Comparison of ENCODE assay signal across 8 mouse cellular contexts in genomic region chr2:152820369-152820768, GRCm38 (mm10). TPM values are rescaled to one million over a fixed set of nuclear protein-coding genes. Genes with fewer than 3 reads are reported as not detected.
DNase-seq lines count a peak whose midpoint lies in the region; ATAC-seq and TF ChIP-seq lines count a peak whose summit lies in the region.

No protein-coding gene starts in this region.

- no peaks in the 10 kb centered on the region for H3K36me3 ChIP-seq in ES-E14 (ENCODE audit: control insufficient read depth, insufficient read depth, low read length, poor library complexity, severe bottlenecking)
- H3K36me3 ChIP-seq in forebrain, embryonic 10.5 days (replicated peaks), result peaks cover 72% of the 10 kb centered on the region
- H3K36me3 ChIP-seq in midbrain, embryonic 11.5 days (ENCODE audit: control insufficient read depth, insufficient read depth, low read length), result peaks cover 5% of the 10 kb centered on the region

- in situ Hi-C loops in ES-E14 (cut with MboI; ENCODE audit: low sequenced_read_pairs in 2 of 2, unreplicated experiment in 2 of 2), result no loop called here

- ATAC-seq in midbrain, embryonic 11.5 days (ENCODE audit: low FRiP score), result peak; percentile 62

- no peak overlapping the region for H3K9ac ChIP-seq in ES-E14 (ENCODE audit: insufficient read depth, low read depth, low read length, poor library complexity, severe bottlenecking)
- H3K9ac ChIP-seq in midbrain, embryonic 11.5 days (ENCODE audit: low read length), result no peak overlapping the region; the same call in 1 of the 2 replicates

- WGBS in forebrain, embryonic 10.5 days, result 8% methylated on average over 2 of the region's 2 CpGs
- WGBS in midbrain, embryonic 11.5 days, result 17% methylated on average over 2 of the region's 2 CpGs

- H3K4me1 ChIP-seq in ES-E14 (ENCODE audit: control insufficient read depth in 2 of 2, insufficient read depth in 2 of 2, low read length in 2 of 2, poor library complexity in 1 of 2), result peaks cover 15 to 33% of the 10 kb centered on the region in 2 experiments
- peaks cover 55% of the 10 kb centered on the region for H3K4me1 ChIP-seq in forebrain, embryonic 10.5 days
- H3K4me1 ChIP-seq in midbrain, embryonic 11.5 days (ENCODE audit: control insufficient read depth, insufficient read depth, low read length), result peaks cover 18% of the 10 kb centered on the region

- H3K9me3 ChIP-seq in ES-E14 (ENCODE audit: control insufficient read depth, insufficient read depth, low read depth, low read length), result no peaks in the 10 kb centered on the region
- H3K9me3 ChIP-seq in forebrain, embryonic 10.5 days, result no peaks in the 10 kb centered on the region
- no peaks in the 10 kb centered on the region for H3K9me3 ChIP-seq in midbrain, embryonic 11.5 days (ENCODE audit: control insufficient read depth, low read length)

- H3K4me2 ChIP-seq in midbrain, embryonic 11.5 days, result no peak overlapping the region

- no peak overlapping the region for H3K4me3 ChIP-seq in ES-E14 (ENCODE audit: insufficient read depth in 1 of 2, low read depth in 1 of 2, low read length in 2 of 2, poor library complexity in 1 of 2, severe bottlenecking in 1 of 2)
- peak overlapping the region; percentile 6; the same call in 1 of the 2 replicates for H3K4me3 ChIP-seq in forebrain, embryonic 10.5 days
- H3K4me3 ChIP-seq in midbrain, embryonic 11.5 days (ENCODE audit: low read depth, low read length), result no peak overlapping the region

- no peaks in the 10 kb centered on the region for H3K27me3 ChIP-seq in forebrain, embryonic 10.5 days (ENCODE audit: poor library complexity, severe bottlenecking)
- no peaks in the 10 kb centered on the region for H3K27me3 ChIP-seq in midbrain, embryonic 11.5 days (ENCODE audit: control insufficient read depth, insufficient read depth, low read length)

- peak overlapping the region; percentile 87 for H3K27ac ChIP-seq in ES-E14 (ENCODE audit: insufficient read depth, low read depth, low read length, poor library complexity, severe bottlenecking)
- peak overlapping the region; percentile 71 for H3K27ac ChIP-seq in forebrain, embryonic 10.5 days
- no peak overlapping the region for H3K27ac ChIP-seq in midbrain, embryonic 11.5 days (ENCODE audit: low read depth, low read length)

- peak; percentile 60 for DNase-seq in cerebellum, adult 11-12 months
- no peak for DNase-seq in cerebellum, adult 11 months
- DNase-seq in ES-E14 (ENCODE audit: low read depth, low spot score), result peak; percentile 78
- peak; percentile 42 for DNase-seq in forebrain, embryonic 10.5 days (ENCODE audit: extremely low spot score, low spot score)
- peak; percentile 65 for DNase-seq in heart, postnatal 4 days
- peak; percentile 60 to 61 for DNase-seq in layer of hippocampus, postnatal 36 days
- DNase-seq in midbrain, embryonic 11.5 days (ENCODE audit: low spot score, missing footprints), result peak; percentile 83
- no peak for DNase-seq in T-cell, adult 2 months (ENCODE audit: low spot score)

TF ChIP-seq in ES-E14, 5 proteins besides CTCF, POLR2A, EP300 and RAD21:
- TF ChIP-seq ZNF384 (IDR thresholded peaks at IDR 0.05; ENCODE audit: low read depth, low read length), result no peak
- TF ChIP-seq MAFK (IDR thresholded peaks at IDR 0.05; ENCODE audit: insufficient read depth, low read depth, low read length), result no peak
- no peak for TF ChIP-seq HCFC1 (IDR thresholded peaks at IDR 0.05; ENCODE audit: borderline replicate concordance, insufficient read depth, low read length)
- no peak for TF ChIP-seq ZC3H11A (IDR thresholded peaks at IDR 0.05; ENCODE audit: borderline replicate concordance, low read depth, low read length)
- no peak for TF ChIP-seq CHD2 (IDR thresholded peaks at IDR 0.05; ENCODE audit: low read depth, low read length)
TF ChIP-seq in ES-E14: peak in this region for 0.

RNA-seq across cellular contexts. Expression of gene Bcl2l1, which starts 11.2 kb away (rescaled TPM):
- 24.9 and 34.9 TPM in 2 replicates for total RNA-seq in ES-E14 (2012; rRNA removed)
- polyA plus RNA-seq in forebrain, embryonic 10.5 days (2016; fragmentation: Nextera tagmentation; extraction: Ambion mirVana), result 98.5 and 104 TPM in 2 replicates
- total RNA-seq in heart, postnatal 4 days (2021), result 10 to 100 TPM; 39.0 to 45.0 TPM
- 100 to 1,000 TPM; 116 to 141 TPM for total RNA-seq in layer of hippocampus, postnatal 36 days (2021)
- 120 and 125 TPM in 2 replicates for polyA plus RNA-seq in midbrain, embryonic 11.5 days (2014; fragmentation: Nextera tagmentation; extraction: Ambion mirVana)

RNA-seq across cellular contexts. Expression of gene Tpx2, which starts 27.4 kb away (rescaled TPM):
- total RNA-seq in ES-E14 (2012; rRNA removed), result 63.2 and 77.8 TPM in 2 replicates
- polyA plus RNA-seq in forebrain, embryonic 10.5 days (2016; fragmentation: Nextera tagmentation; extraction: Ambion mirVana), result 162 and 163 TPM in 2 replicates
- total RNA-seq in heart, postnatal 4 days (2021), result 10 to 100 TPM; 42.4 to 51.9 TPM
- total RNA-seq in layer of hippocampus, postnatal 36 days (2021), result 1 to 10 TPM; 2.0 to 3.1 TPM
- 166 and 187 TPM in 2 replicates for polyA plus RNA-seq in midbrain, embryonic 11.5 days (2014; fragmentation: Nextera tagmentation; extraction: Ambion mirVana)

Comparison
In these comparisons a context has a peak if more than half of its experiments do, and no peak if none do; other contexts are left out.
1. DNase-seq: peak in cerebellum, adult 11-12 months (single experiment), ES-E14 (single experiment), forebrain, embryonic 10.5 days (single experiment), heart, postnatal 4 days (single experiment), layer of hippocampus, postnatal 36 days (2 of 2) and midbrain, embryonic 11.5 days (single experiment); none in cerebellum, adult 11 months (single experiment) and T-cell, adult 2 months (single experiment).
2. RNA of gene Tpx2, which starts 27.4 kb away (total RNA-seq): 63.2 to 77.8 TPM in ES-E14 and 42.4 to 51.9 TPM in heart, postnatal 4 days; 2.0 to 3.1 TPM in layer of hippocampus, postnatal 36 days; every median in the first group is over 10 times any median in the second.